Mouse (Mus musculus): Measurements from ENCODE around the gene Shank2. TPM values are rescaled to one million over a fixed set of nuclear protein-coding genes. Genes with fewer than 3 reads are reported as not detected.

Gene Shank2
- polyA plus RNA-seq, 1 experiment from 2014 or later = 1.6 TPM

- H3K36me3 ChIP-seq (ENCODE audit: control insufficient read depth, insufficient read depth, low read length) = no peaks in the 10 kb centered on the region
- H3K4me1 ChIP-seq (ENCODE audit: control insufficient read depth, insufficient read depth, low read length) = no peaks in the 10 kb centered on the region
- H3K4me2 ChIP-seq (ENCODE audit: low read depth, low read length) = no peak overlapping the region
- H3K4me3 ChIP-seq (replicated peaks; ENCODE audit: low read length) = no peak overlapping the region
- no peak overlapping the region for H3K27ac ChIP-seq (ENCODE audit: low read length)
- H3K27me3 ChIP-seq (ENCODE audit: control insufficient read depth, insufficient read depth, low read length) = no peaks in the 10 kb centered on the region
- 83% methylated on average over 3 of the region's 3 CpGs for WGBS
- no peak overlapping the region for H3K9ac ChIP-seq (ENCODE audit: low read length)
- no peak for ATAC-seq (ENCODE audit: insufficient read depth, low FRiP score)
- H3K9me3 ChIP-seq (replicated peaks; ENCODE audit: control insufficient read depth, low read length) = no peaks in the 10 kb centered on the region
These were observed 204.1 kb downstream of the Shank2 start for GRCm38 (mm10) chr7:144205837-144206236.

- no peak overlapping the region for H3K4me2 ChIP-seq (ENCODE audit: low read depth, low read length)
- H3K36me3 ChIP-seq (ENCODE audit: control insufficient read depth, insufficient read depth, low read length) = no peaks in the 10 kb centered on the region
- WGBS = 75% methylated on average over 5 of the region's 5 CpGs
- H3K4me1 ChIP-seq (ENCODE audit: control insufficient read depth, insufficient read depth, low read length) = no peaks in the 10 kb centered on the region
- no peak overlapping the region for H3K9ac ChIP-seq (ENCODE audit: low read length)
- no peaks in the 10 kb centered on the region for H3K9me3 ChIP-seq (replicated peaks; ENCODE audit: control insufficient read depth, low read length)
- no peaks in the 10 kb centered on the region for H3K27me3 ChIP-seq (ENCODE audit: control insufficient read depth, insufficient read depth, low read length)
- H3K4me3 ChIP-seq (replicated peaks; ENCODE audit: low read length) = no peak overlapping the region
- H3K27ac ChIP-seq (ENCODE audit: low read length) = no peak overlapping the region
- no peak for ATAC-seq (ENCODE audit: insufficient read depth, low FRiP score)
These were observed 204.5 kb downstream of the Shank2 start for GRCm38 (mm10) chr7:144206254-144206653.

GRCm38 (mm10) chr7:144207100-144207499 lies 205.4 kb downstream of the Shank2 start:
- 86% methylated on average over 6 of the region's 6 CpGs for WGBS
- H3K36me3 ChIP-seq (ENCODE audit: control insufficient read depth, insufficient read depth, low read length) = no peaks in the 10 kb centered on the region
- H3K9me3 ChIP-seq (replicated peaks; ENCODE audit: control insufficient read depth, low read length) = no peaks in the 10 kb centered on the region

GRCm38 (mm10) chr7:144207849-144208248 lies 206.1 kb downstream of the Shank2 start:
- Histone ChIP-seq H3K4me3 (replicated peaks; ENCODE audit: low read length) (no peak overlapping the region), H3K36me3 (ENCODE audit: control insufficient read depth, insufficient read depth, low read length) (no peaks in the 10 kb centered on the region), H3K27me3 (ENCODE audit: control insufficient read depth, insufficient read depth, low read length) (no peaks in the 10 kb centered on the region), H3K27ac (ENCODE audit: low read length) (no peak overlapping the region), H3K4me2 (ENCODE audit: low read depth, low read length) (no peak overlapping the region), H3K4me1 (ENCODE audit: control insufficient read depth, insufficient read depth, low read length) (no peaks in the 10 kb centered on the region), H3K9me3 (replicated peaks; ENCODE audit: control insufficient read depth, low read length) (no peaks in the 10 kb centered on the region), H3K9ac (ENCODE audit: low read length) (no peak overlapping the region)
- ATAC-seq (ENCODE audit: insufficient read depth, low FRiP score) = no peak
- WGBS = 18% methylated on average over 7 of the region's 7 CpGs

More at GRCm38 (mm10) chr7:144207100-144207499, 205.4 kb downstream of the Shank2 start:
- H3K4me1 ChIP-seq (ENCODE audit: control insufficient read depth, insufficient read depth, low read length) = no peaks in the 10 kb centered on the region
- no peak overlapping the region for H3K9ac ChIP-seq (ENCODE audit: low read length)
- no peak overlapping the region for H3K4me3 ChIP-seq (replicated peaks; ENCODE audit: low read length)
- ATAC-seq (ENCODE audit: insufficient read depth, low FRiP score) = no peak
- no peaks in the 10 kb centered on the region for H3K27me3 ChIP-seq (ENCODE audit: control insufficient read depth, insufficient read depth, low read length)
- no peak overlapping the region for H3K4me2 ChIP-seq (ENCODE audit: low read depth, low read length)
- no peak overlapping the region for H3K27ac ChIP-seq (ENCODE audit: low read length)

- H3K4me3 ChIP-seq (replicated peaks; ENCODE audit: low read length) = no peak overlapping the region
- no peaks in the 10 kb centered on the region for H3K4me1 ChIP-seq (ENCODE audit: control insufficient read depth, insufficient read depth, low read length)
- WGBS = 80% methylated on average over 1 of the region's 1 CpGs
These were observed 206.9 kb downstream of the Shank2 start for GRCm38 (mm10) chr7:144208628-144209027.

GRCm38 (mm10) chr7:144210526-144210925 lies 208.8 kb downstream of the Shank2 start:
- no peak overlapping the region for H3K4me2 ChIP-seq (ENCODE audit: low read depth, low read length)
- H3K4me1 ChIP-seq (ENCODE audit: control insufficient read depth, insufficient read depth, low read length) = no peaks in the 10 kb centered on the region
- no peak overlapping the region for H3K27ac ChIP-seq (ENCODE audit: low read length)
- no peaks in the 10 kb centered on the region for H3K9me3 ChIP-seq (replicated peaks; ENCODE audit: control insufficient read depth, low read length)
- no peaks in the 10 kb centered on the region for H3K36me3 ChIP-seq (ENCODE audit: control insufficient read depth, insufficient read depth, low read length)
- H3K4me3 ChIP-seq (replicated peaks; ENCODE audit: low read length) = no peak overlapping the region
- WGBS = 83% methylated on average over 9 of the region's 9 CpGs
- no peak for ATAC-seq (ENCODE audit: insufficient read depth, low FRiP score)
- no peak overlapping the region for H3K9ac ChIP-seq (ENCODE audit: low read length)
- H3K27me3 ChIP-seq (ENCODE audit: control insufficient read depth, insufficient read depth, low read length) = no peaks in the 10 kb centered on the region

More at GRCm38 (mm10) chr7:144208628-144209027, 206.9 kb downstream of the Shank2 start:
- no peak overlapping the region for H3K9ac ChIP-seq (ENCODE audit: low read length)
- no peak overlapping the region for H3K4me2 ChIP-seq (ENCODE audit: low read depth, low read length)
- H3K9me3 ChIP-seq (replicated peaks; ENCODE audit: control insufficient read depth, low read length) = no peaks in the 10 kb centered on the region
- ATAC-seq (ENCODE audit: insufficient read depth, low FRiP score) = no peak
- no peak overlapping the region for H3K27ac ChIP-seq (ENCODE audit: low read length)
- H3K36me3 ChIP-seq (ENCODE audit: control insufficient read depth, insufficient read depth, low read length) = no peaks in the 10 kb centered on the region
- no peaks in the 10 kb centered on the region for H3K27me3 ChIP-seq (ENCODE audit: control insufficient read depth, insufficient read depth, low read length)

GRCm38 (mm10) chr7:144212694-144213093 lies 211.0 kb downstream of the Shank2 start:
- no peak for ATAC-seq (ENCODE audit: insufficient read depth, low FRiP score)
- H3K4me1 ChIP-seq (ENCODE audit: control insufficient read depth, insufficient read depth, low read length) = no peaks in the 10 kb centered on the region
- no peaks in the 10 kb centered on the region for H3K36me3 ChIP-seq (ENCODE audit: control insufficient read depth, insufficient read depth, low read length)
- no peak overlapping the region for H3K9ac ChIP-seq (ENCODE audit: low read length)
- no peak overlapping the region for H3K4me3 ChIP-seq (replicated peaks; ENCODE audit: low read length)
- no peaks in the 10 kb centered on the region for H3K27me3 ChIP-seq (ENCODE audit: control insufficient read depth, insufficient read depth, low read length)
- H3K4me2 ChIP-seq (ENCODE audit: low read depth, low read length) = no peak overlapping the region
- no peak overlapping the region for H3K27ac ChIP-seq (ENCODE audit: low read length)
- no peaks in the 10 kb centered on the region for H3K9me3 ChIP-seq (replicated peaks; ENCODE audit: control insufficient read depth, low read length)

- Histone ChIP-seq H3K27ac (ENCODE audit: low read length) (no peak overlapping the region), H3K9me3 (replicated peaks; ENCODE audit: control insufficient read depth, low read length) (no peaks in the 10 kb centered on the region), H3K36me3 (ENCODE audit: control insufficient read depth, insufficient read depth, low read length) (no peaks in the 10 kb centered on the region), H3K4me2 (ENCODE audit: low read depth, low read length) (no peak overlapping the region), H3K9ac (ENCODE audit: low read length) (no peak overlapping the region), H3K4me3 (replicated peaks; ENCODE audit: low read length) (no peak overlapping the region), H3K4me1 (ENCODE audit: control insufficient read depth, insufficient read depth, low read length) (no peaks in the 10 kb centered on the region), H3K27me3 (ENCODE audit: control insufficient read depth, insufficient read depth, low read length) (no peaks in the 10 kb centered on the region)
- no peak; the same call in 1 of the 2 replicates for ATAC-seq (ENCODE audit: insufficient read depth, low FRiP score)
- 5% methylated on average over 3 of the region's 3 CpGs for WGBS
These were observed 215.5 kb downstream of the Shank2 start for GRCm38 (mm10) chr7:144217192-144217591.

GRCm38 (mm10) chr7:144228683-144229082 lies 227.0 kb downstream of the Shank2 start:
- Histone ChIP-seq H3K4me3 (replicated peaks; ENCODE audit: low read length) (no peak overlapping the region), H3K4me1 (ENCODE audit: control insufficient read depth, insufficient read depth, low read length) (no peaks in the 10 kb centered on the region), H3K27me3 (ENCODE audit: control insufficient read depth, insufficient read depth, low read length) (no peaks in the 10 kb centered on the region), H3K9me3 (replicated peaks; ENCODE audit: control insufficient read depth, low read length) (no peaks in the 10 kb centered on the region), H3K36me3 (ENCODE audit: control insufficient read depth, insufficient read depth, low read length) (no peaks in the 10 kb centered on the region), H3K9ac (ENCODE audit: low read length) (no peak overlapping the region), H3K4me2 (ENCODE audit: low read depth, low read length) (no peak overlapping the region), H3K27ac (ENCODE audit: low read length) (no peak overlapping the region)
- 81% methylated on average over 5 of the region's 5 CpGs for WGBS
- ATAC-seq (ENCODE audit: insufficient read depth, low FRiP score) = no peak

GRCm38 (mm10) chr7:144229421-144229820 lies 227.7 kb downstream of the Shank2 start:
- Histone ChIP-seq H3K4me1 (ENCODE audit: control insufficient read depth, insufficient read depth, low read length) (no peaks in the 10 kb centered on the region), H3K9me3 (replicated peaks; ENCODE audit: control insufficient read depth, low read length) (no peaks in the 10 kb centered on the region), H3K27me3 (ENCODE audit: control insufficient read depth, insufficient read depth, low read length) (no peaks in the 10 kb centered on the region), H3K4me2 (ENCODE audit: low read depth, low read length) (no peak overlapping the region), H3K9ac (ENCODE audit: low read length) (no peak overlapping the region), H3K27ac (ENCODE audit: low read length) (no peak overlapping the region), H3K36me3 (ENCODE audit: control insufficient read depth, insufficient read depth, low read length) (no peaks in the 10 kb centered on the region), H3K4me3 (replicated peaks; ENCODE audit: low read length) (no peak overlapping the region)
- WGBS = 27% methylated on average over 1 of the region's 1 CpGs
- ATAC-seq (ENCODE audit: insufficient read depth, low FRiP score) = no peak

All from stomach, embryonic 16.5 days (tissue).